Mouse (Mus musculus): ENCODE results near the gene Ppp1r15a. TPM values are rescaled to one million over a fixed set of nuclear protein-coding genes. Genes with fewer than 3 reads are reported as not detected.

Gene Ppp1r15a
- polyA plus RNA-seq, 1 experiment = 13.5 TPM

DNA sequence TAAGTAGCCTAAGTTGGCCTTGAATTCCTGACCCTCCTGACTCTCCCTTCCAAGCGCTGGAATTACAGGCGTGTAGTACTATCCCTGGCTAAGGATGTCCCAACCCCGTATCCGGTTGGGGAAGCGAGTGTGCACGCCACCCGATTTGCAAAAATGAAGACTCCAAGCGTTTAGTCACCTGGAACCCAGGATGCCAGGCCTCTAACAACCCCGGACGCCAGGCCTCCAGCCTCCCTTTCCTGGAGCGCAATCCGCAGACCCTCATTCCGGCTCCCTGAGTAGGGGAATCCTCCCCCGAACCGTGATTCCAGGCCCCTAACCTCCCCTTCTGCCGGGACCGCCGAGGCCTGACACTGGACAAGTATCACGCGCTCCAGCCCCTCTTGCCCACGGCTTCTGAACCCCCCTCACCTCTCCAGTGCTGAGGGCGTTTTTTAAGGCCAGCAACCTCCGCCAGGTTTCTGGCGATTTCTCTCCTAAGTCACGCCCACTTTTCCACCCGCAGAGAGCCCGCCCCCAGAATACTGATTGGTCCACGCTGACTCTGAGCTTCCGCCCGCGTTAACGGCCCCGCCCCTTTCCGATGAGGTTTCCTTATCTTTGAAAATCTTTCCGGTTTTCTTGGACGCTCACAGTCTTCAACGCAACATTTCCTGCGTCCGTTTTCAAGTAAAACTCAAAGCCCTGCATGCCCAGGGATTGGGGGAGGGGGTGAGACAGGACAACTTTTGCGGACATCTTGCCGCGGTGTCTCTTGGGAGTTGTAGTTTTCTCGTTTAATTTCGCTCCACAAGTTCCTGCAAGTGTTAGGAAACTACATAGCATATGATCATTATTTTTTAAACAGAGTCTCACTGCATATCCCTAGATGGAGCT lies 15.9 kb downstream of the Ppp1r15a start, which contains the start of gene Nucb1:
Gene Nucb1 (minus strand): TSS at position 495 of the 876 bp plus-strand sequence.
- DNase-seq (ENCODE audit: low read depth) = peak; percentile 96
- TF ChIP-seq POLR2A (IDR thresholded peaks at IDR 0.05; ENCODE audit: borderline replicate concordance, extremely low read depth, insufficient read depth, insufficient read length, poor library complexity, severe bottlenecking) (peak; percentile 23; the same call in 1 of the 2 replicates), CTCF (IDR thresholded peaks at IDR 0.05; ENCODE audit: borderline replicate concordance, extremely low read depth, insufficient read depth, insufficient read length) (no peak)

DNA sequence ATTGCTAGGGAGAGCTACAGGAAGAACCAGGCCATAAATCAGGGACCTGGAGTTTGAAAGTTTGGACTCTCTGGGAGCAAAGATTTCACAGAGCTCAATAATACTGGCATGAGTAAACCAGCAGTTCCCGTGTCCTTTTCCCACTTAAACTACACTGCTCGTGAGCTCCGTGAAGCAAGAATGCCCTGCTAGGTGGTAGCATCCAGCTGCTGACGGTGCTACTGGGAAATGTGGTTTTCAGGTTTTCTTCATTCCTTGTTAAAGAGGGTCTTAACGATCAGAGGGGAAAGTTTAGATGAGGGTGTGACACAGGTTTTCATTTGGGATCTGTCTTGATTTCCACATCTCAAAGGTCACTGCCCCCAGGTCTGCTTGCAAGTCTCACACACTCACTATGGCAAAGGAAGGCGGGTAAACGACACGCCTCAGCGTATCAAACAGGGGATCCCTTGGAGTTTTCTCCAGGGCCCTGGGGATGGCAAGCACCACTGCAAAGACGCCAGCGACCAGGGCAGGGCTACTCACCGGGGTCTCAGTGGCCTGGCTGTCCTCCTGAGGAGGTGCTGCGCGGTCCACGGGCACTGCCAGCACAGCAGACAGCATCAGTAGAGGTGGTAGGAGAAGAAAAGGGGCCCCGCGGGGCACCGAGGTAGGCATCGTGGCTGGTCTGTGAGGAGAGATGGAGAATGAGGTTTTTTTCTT lies 16.7 kb downstream of the Ppp1r15a start:
- DNase-seq (ENCODE audit: low read depth) = no peak
- TF ChIP-seq POLR2A (IDR thresholded peaks at IDR 0.05; ENCODE audit: borderline replicate concordance, extremely low read depth, insufficient read depth, insufficient read length, poor library complexity, severe bottlenecking) = no peak
- no peak for TF ChIP-seq CTCF (IDR thresholded peaks at IDR 0.05; ENCODE audit: borderline replicate concordance, extremely low read depth, insufficient read depth, insufficient read length)

DNA sequence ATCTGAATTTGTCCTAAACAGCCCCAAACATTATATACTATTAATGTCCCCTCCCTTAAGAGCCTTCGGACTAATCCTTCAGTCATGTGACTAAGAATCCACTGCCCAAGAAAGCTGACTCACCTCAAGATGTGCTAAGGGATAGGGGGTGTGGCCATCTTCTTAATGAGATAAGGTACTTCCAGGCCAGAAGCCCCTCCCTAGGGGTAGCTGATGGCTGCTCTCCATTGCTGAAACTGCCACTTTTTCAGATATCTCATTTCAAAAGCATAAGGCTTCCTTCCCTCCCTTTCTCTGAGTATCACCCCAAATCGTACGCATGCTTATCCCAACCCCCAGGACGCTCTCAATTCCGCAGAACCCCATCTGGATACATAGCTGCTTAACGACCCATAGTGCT lies 17.5 kb downstream of the Ppp1r15a start:
- TF ChIP-seq CTCF (IDR thresholded peaks at IDR 0.05; ENCODE audit: borderline replicate concordance, extremely low read depth, insufficient read depth, insufficient read length) = no peak
- TF ChIP-seq POLR2A (IDR thresholded peaks at IDR 0.05; ENCODE audit: borderline replicate concordance, extremely low read depth, insufficient read depth, insufficient read length, poor library complexity, severe bottlenecking) = no peak
- no peak for DNase-seq (ENCODE audit: low read depth)

DNA sequence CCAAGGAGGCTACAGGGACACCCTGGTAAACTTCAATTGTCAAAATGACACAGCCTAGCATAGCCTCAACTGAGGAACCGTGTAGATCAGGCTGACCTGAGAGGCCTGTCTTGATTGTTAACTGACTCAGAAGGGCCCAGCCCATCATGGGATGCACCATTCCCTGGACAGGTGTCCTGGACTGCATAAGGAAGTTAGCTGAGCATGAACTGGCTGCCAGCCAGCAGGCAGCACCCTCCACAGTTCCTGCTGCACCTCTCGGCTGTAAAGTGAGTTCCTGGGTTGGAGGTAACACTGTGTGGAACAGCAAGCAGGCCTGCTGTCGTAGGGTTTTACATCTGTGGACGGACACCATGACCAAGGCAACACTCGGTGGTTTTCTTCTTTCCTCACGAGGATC lies 18.5 kb downstream of the Ppp1r15a start:
- no peak for DNase-seq (ENCODE audit: low read depth)
- no peak for TF ChIP-seq POLR2A (IDR thresholded peaks at IDR 0.05; ENCODE audit: borderline replicate concordance, extremely low read depth, insufficient read depth, insufficient read length, poor library complexity, severe bottlenecking)
- TF ChIP-seq CTCF (IDR thresholded peaks at IDR 0.05; ENCODE audit: borderline replicate concordance, extremely low read depth, insufficient read depth, insufficient read length) = no peak

DNA sequence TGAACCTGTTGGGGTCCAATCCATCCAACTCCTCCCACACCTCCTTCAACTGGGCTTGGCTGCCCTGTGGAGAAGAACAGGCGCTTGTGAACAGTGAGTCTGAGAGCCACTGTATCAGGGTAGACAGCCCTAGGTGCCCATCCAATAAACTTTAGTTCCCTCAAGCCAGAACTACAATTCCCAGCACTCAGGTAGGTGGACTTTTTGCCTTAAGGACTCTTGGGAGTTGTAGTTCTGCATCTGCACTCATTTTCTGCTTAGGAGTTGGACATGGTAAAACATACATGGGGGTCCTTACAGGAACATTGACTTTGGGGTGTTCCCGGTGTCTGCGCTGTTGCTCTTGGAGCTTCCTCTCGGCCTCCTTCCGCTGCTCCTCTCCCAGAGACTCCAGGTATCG lies 27.6 kb downstream of the Ppp1r15a start:
- no peak for TF ChIP-seq CTCF (IDR thresholded peaks at IDR 0.05; ENCODE audit: borderline replicate concordance, extremely low read depth, insufficient read depth, insufficient read length)
- no peak for TF ChIP-seq POLR2A (IDR thresholded peaks at IDR 0.05; ENCODE audit: borderline replicate concordance, extremely low read depth, insufficient read depth, insufficient read length, poor library complexity, severe bottlenecking)
- no peak for DNase-seq (ENCODE audit: low read depth)

DNA sequence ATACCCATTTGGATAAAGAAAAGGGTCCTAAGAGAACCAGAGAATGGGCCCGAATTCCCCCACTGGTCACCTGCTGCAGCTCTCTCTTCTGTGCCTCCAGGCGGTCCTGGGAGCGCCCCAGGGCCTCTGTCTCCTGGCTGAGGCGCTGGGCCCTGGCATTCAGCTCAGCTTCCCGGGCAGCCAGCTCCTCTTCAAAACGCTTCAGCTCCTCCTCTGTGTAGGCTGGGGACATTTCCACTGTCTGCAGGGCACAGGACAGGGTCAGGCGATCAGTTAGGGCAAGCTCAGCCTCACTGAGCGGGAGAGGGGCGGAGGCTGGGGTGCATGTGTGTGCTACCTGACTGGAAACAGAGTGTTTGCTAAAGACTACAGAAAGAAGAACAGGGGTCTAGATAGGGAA lies 31.5 kb downstream of the Ppp1r15a start:
- TF ChIP-seq POLR2A (IDR thresholded peaks at IDR 0.05; ENCODE audit: borderline replicate concordance, extremely low read depth, insufficient read depth, insufficient read length, poor library complexity, severe bottlenecking) (no peak), CTCF (IDR thresholded peaks at IDR 0.05; ENCODE audit: borderline replicate concordance, extremely low read depth, insufficient read depth, insufficient read length) (no peak)
- no peak for DNase-seq (ENCODE audit: low read depth)

DNA sequence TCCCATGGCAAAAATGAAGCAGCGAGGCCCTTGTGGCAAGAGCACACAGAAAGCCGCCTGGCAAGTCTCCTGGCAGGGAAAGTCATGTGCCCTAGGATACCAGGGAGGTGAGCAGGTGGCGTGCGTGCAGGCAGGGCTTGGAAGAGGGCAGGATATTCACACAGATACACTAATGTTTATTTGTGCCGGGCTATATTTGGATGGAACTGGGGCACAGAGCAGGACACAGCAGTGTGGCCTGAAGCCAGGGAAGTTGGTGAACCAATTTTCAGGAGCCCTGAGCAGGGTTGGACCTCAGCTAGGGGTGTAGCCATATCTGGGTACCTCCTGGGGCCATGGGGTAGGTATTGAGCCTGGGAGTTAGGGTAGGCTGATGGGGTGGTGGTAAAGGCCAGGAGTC lies 33.1 kb downstream of the Ppp1r15a start:
- TF ChIP-seq CTCF (IDR thresholded peaks at IDR 0.05; ENCODE audit: borderline replicate concordance, extremely low read depth, insufficient read depth, insufficient read length) (no peak), POLR2A (IDR thresholded peaks at IDR 0.05; ENCODE audit: borderline replicate concordance, extremely low read depth, insufficient read depth, insufficient read length, poor library complexity, severe bottlenecking) (no peak)
- DNase-seq (ENCODE audit: low read depth) = no peak

DNA sequence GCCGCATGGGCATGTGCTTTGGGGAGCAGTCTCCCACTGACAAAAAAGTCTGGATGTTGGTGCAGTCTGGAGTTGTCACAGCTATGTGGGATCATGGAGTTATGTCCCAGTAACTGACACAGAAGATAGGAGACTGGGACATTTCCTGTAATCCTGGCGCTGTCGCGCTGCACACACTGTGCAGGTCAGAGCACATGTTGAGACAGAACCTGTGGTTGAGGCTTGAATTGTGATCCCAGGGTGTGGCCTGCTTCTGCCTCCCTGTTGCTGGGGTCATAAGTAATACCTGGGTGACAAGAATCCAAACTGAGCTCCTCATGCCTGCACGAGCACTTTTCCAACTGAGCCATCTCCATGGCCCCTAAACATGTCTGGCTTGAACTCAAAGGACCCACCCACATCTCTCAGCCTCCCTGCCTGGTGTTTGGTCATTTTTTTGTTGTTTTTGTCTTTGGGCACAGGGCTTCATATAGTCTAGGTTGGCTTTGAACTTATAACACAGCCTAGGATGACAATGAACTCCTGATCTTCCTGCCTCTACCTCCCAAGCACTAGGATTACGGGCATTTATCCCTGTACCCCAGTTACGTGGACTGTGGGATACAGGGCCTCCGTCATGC lies 33.7 kb downstream of the Ppp1r15a start:
- TF ChIP-seq POLR2A (IDR thresholded peaks at IDR 0.05; ENCODE audit: borderline replicate concordance, extremely low read depth, insufficient read depth, insufficient read length, poor library complexity, severe bottlenecking) = no peak
- TF ChIP-seq CTCF (IDR thresholded peaks at IDR 0.05; ENCODE audit: borderline replicate concordance, extremely low read depth, insufficient read depth, insufficient read length) = no peak
- DNase-seq (ENCODE audit: low read depth) = no peak

DNA sequence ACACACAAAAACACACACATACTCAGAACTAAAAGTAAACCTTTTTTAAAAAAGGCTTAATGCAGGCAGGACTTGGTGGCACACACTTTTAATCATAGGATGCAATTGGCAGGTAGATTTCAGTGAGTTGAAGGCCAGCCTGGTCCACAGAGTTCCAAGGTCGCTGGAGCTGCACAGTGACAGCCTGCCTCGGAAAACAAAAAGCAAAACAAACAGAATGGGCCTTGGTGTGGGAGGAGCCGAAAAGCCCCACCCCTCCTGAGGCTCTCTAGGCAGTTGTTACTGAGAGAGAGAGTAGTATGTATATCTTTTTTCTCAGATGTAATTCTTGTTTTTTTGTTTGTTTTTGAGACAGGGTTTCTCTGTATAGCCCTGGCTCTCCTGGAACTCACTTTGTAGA lies 34.8 kb downstream of the Ppp1r15a start:
- no peak for DNase-seq (ENCODE audit: low read depth)
- TF ChIP-seq CTCF (IDR thresholded peaks at IDR 0.05; ENCODE audit: borderline replicate concordance, extremely low read depth, insufficient read depth, insufficient read length) = no peak
- TF ChIP-seq POLR2A (IDR thresholded peaks at IDR 0.05; ENCODE audit: borderline replicate concordance, extremely low read depth, insufficient read depth, insufficient read length, poor library complexity, severe bottlenecking) = no peak

DNA sequence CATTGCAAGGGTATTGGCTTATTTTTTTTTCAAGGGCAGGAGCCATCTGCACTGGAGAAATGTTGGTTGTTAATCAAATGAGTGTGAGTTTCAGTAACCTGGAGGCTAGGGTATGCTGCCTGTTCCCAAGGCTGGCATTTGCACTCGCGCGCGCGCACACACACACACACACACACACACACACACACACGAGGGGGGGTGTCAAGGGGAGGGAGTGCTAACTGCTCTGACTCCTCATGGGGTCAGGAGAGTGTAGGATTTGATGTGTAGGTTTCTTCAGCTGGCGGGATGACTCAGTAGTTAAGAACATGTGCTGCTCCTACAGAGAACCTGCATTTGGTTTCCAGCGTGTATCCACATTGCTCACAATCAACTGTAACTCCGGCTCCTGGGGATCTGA lies 35.2 kb downstream of the Ppp1r15a start:
- TF ChIP-seq POLR2A (IDR thresholded peaks at IDR 0.05; ENCODE audit: borderline replicate concordance, extremely low read depth, insufficient read depth, insufficient read length, poor library complexity, severe bottlenecking) (no peak), CTCF (IDR thresholded peaks at IDR 0.05; ENCODE audit: borderline replicate concordance, extremely low read depth, insufficient read depth, insufficient read length) (no peak)
- DNase-seq (ENCODE audit: low read depth) = peak; percentile 16

DNA sequence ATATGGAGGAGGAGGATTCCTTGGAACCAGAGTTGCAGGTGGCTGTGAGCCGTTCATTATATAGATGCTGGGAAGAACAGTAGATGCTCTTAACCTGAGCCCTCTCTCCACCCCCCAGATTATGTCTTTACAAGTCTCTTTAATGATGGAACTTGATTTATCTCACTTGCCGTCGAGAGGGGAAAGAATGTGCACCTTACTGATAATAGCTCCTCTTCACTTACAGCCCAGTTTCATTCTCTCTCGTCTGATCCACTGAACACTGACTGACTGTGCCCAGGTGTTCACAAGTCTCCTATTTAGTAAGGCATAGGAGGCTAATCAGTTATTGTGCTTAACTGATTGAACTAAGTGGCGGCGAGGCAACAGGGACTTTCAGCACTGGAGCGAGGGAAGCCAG lies 36.5 kb downstream of the Ppp1r15a start:
- DNase-seq (ENCODE audit: low read depth) = no peak
- no peak for TF ChIP-seq POLR2A (IDR thresholded peaks at IDR 0.05; ENCODE audit: borderline replicate concordance, extremely low read depth, insufficient read depth, insufficient read length, poor library complexity, severe bottlenecking)

Data from brain, embryonic 14.5 days (tissue).